Mouse (Mus musculus) brain, embryonic 18.5 days (tissue): ENCODE measurements around the gene Gm26897.

Experiments
- DNase-seq: peaks from one replicate; pipeline ENCODE4 v3.0.0-alpha.2; 2012; ENCODE audit warnings: low read depth, low spot score

The Gm26897 gene

GRCm38 (mm10) chr5:111733851-111734250 is at the start of gene Gm26897:
Gene Gm26897, plus strand, starts transcription at chr5:111733924.
- no peak for DNase-seq

GRCm38 (mm10) chr5:111687370-111687769 is 46.4 kb upstream of the Gm26897 start:
- DNase-seq, result no peak

- DNase-seq, result no peak
Observed at GRCm38 (mm10) chr5:111688584-111688983, 45.1 kb upstream of the Gm26897 start.

- DNase-seq, result no peak
Observed at GRCm38 (mm10) chr5:111697996-111698395, 35.7 kb upstream of the Gm26897 start.

GRCm38 (mm10) chr5:111699711-111700303 is 33.9 kb upstream of the Gm26897 start:
- no peak for DNase-seq

- DNase-seq, result no peak
Observed at GRCm38 (mm10) chr5:111701634-111702329, 31.9 kb upstream of the Gm26897 start.

GRCm38 (mm10) chr5:111703586-111703985 is 30.1 kb upstream of the Gm26897 start:
- no peak for DNase-seq

GRCm38 (mm10) chr5:111704326-111704725 is 29.4 kb upstream of the Gm26897 start:
- no peak for DNase-seq

GRCm38 (mm10) chr5:111709195-111709901 is 24.4 kb upstream of the Gm26897 start:
- DNase-seq, result no peak

- no peak for DNase-seq
Observed at GRCm38 (mm10) chr5:111719018-111719417, 14.7 kb upstream of the Gm26897 start.

GRCm38 (mm10) chr5:111720726-111721125 is 13.0 kb upstream of the Gm26897 start:
- DNase-seq, result no peak

- peak; percentile 86 for DNase-seq
Observed at GRCm38 (mm10) chr5:111724713-111725112, 9.0 kb upstream of the Gm26897 start.

- DNase-seq, result no peak
Observed at GRCm38 (mm10) chr5:111725195-111725920, 8.4 kb upstream of the Gm26897 start.

- no peak for DNase-seq
Observed at GRCm38 (mm10) chr5:111728411-111728810, 5.3 kb upstream of the Gm26897 start.

- DNase-seq, result no peak
Observed at GRCm38 (mm10) chr5:111730560-111731167, 3.1 kb upstream of the Gm26897 start.

- no peak for DNase-seq
Observed at GRCm38 (mm10) chr5:111732194-111732593, 1.5 kb upstream of the Gm26897 start.

- DNase-seq, result no peak
Observed at GRCm38 (mm10) chr5:111739480-111739879, 5.8 kb downstream of the Gm26897 start.

- DNase-seq, result no peak
Observed at GRCm38 (mm10) chr5:111740384-111741275, 6.9 kb downstream of the Gm26897 start.

- DNase-seq, result no peak
Observed at GRCm38 (mm10) chr5:111741352-111741751, 7.6 kb downstream of the Gm26897 start.

GRCm38 (mm10) chr5:111742290-111742898 is 8.7 kb downstream of the Gm26897 start:
- no peak for DNase-seq
